Mouse (Mus musculus) testis, postnatal 10 days (tissue): ENCODE results near the gene Hmgcl.
"Not testable (repeated sequence)": the region's sequence is repeated elsewhere in the genome, so short reads cannot be mapped to it uniquely, and the experiment has no call there.

Experiments used
- DNase-seq: peaks from one replicate; pipeline ENCODE4 v3.0.0; 2021; ENCODE audit warnings: low spot score

Hmgcl gene

GRCm38 (mm10) chr4:135926861-135927260 is 19.4 kb upstream of the Hmgcl start:
- DNase-seq, result no peak

DNA sequence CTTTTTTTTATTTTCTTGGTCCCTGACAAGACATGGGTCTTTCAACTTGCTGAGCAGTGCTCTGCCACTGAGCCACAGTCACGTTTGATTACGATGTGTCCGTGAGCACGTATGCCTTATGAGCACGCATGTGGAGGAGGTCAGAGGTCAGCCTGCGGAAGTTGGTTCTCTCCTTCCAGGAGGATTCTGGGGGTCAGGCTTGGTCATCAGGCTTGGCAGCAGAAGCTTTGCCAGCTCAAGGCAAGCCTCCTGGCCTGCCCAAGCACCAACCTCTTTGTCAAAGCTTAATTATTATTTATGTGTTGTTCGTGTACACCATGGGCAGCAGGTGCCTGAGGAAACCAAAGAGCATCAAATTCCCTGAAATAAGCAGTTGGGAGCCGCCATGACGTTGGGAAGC is 17.9 kb upstream of the Hmgcl start:
- DNase-seq, result no peak

- no peak for DNase-seq
These were observed 16.8 kb upstream of the Hmgcl start for GRCm38 (mm10) chr4:135929405-135929804.

DNA sequence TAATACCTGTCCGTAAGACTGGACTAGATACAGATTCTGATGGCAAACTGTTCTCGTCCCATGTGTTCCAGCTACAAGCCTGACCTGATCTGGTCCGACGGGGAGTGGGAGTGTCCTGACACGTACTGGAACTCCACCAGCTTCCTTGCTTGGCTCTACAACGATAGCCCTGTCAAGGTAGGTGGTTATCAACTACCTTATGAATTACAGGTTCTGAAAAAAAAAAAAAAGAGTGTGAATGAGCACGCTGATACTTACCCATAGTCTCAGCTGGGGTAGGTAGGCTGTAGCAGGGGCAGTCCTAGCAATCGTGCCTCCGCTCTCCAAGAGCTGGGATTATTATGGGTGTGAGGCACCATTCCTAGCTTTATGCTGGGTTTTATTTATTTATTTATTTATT is 16.4 kb upstream of the Hmgcl start:
- no peak for DNase-seq

DNA sequence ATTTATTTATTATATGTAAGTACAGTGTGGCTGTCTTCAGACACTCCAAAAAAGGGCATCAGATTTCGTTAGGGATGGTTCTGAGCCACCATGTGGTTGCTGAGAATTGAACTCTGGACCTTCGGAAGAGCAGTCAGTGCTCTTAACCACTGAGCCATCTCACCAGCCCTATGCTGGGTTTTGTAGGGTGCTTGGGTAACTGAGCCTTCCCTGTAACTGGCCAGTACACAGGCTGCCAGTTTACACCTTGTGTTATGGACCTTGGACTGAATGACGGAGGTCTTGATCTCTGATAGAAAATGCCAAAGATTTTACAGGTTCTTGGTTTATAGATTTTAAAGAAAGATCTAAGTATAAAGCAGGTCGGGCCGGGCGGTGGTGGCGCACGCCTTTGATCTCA is 16.0 kb upstream of the Hmgcl start:
- no peak for DNase-seq

GRCm38 (mm10) chr4:135931832-135932231 is 14.4 kb upstream of the Hmgcl start:
- DNase-seq, result no peak

- no peak for DNase-seq
These were observed 11.3 kb upstream of the Hmgcl start for GRCm38 (mm10) chr4:135934708-135935500.

GRCm38 (mm10) chr4:135935502-135935901 is 10.7 kb upstream of the Hmgcl start:
- DNase-seq, result no peak

- DNase-seq, result no peak
These were observed 7.4 kb upstream of the Hmgcl start for GRCm38 (mm10) chr4:135938858-135939257.

DNA sequence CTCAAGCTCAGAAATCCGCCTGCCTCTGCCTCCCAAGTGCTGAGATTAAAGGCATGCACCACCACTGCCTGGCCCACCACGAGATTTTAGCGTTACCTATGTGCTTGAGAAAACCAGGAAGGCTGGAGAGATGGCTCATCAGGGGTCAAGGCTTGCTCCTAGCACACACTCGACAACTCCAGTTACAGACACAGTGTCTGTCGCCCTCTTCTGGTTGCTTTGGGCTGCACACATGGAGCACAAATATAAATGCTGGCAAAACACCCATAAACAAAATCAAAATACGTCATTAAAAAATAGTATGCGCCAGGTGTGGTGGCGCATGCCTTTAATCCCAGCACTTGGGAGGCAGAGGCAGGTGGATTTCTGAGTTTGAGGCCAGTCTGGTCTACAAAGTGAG is 5.2 kb upstream of the Hmgcl start:
- DNase-seq, result not testable (repeated sequence)

DNA sequence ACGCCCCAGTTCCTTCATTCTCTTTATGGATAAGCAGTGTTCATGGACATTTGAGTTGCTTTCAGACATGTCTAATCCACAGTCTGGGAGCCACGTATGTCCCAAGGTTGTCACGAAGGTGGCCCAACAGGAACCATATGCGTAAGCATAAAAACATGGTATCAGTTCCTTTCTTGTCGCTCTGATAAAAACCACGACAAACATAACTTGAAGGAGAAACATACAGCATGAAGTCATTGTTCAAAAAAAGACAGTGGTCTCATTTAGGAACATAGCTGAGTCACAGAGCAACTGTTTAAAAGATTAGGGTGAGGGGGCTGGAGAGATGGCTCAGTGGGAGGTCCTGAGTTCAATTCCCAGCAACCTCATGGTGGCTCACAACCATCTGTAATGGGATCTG is 4.1 kb upstream of the Hmgcl start:
- no peak for DNase-seq

DNA sequence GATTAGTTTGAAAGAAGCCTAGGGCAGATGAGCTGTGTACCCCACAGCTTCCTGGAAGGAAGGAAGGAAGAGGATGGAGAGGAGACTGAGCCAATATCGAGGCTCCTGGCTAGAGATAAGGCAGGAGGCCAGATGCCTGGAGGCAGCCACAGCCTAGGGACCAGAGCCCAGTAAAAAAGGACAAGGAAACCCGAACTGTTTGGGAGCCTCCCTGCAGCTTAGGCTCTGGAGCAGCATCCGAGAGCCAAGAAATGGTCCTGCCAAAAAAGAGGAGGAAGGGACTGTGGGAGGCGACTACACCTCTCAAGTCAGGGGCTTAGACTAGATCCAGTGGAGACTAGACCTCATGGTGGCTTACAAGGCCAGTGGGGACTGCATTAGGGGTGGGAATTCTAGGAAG is 2.9 kb upstream of the Hmgcl start:
- no peak for DNase-seq

DNA sequence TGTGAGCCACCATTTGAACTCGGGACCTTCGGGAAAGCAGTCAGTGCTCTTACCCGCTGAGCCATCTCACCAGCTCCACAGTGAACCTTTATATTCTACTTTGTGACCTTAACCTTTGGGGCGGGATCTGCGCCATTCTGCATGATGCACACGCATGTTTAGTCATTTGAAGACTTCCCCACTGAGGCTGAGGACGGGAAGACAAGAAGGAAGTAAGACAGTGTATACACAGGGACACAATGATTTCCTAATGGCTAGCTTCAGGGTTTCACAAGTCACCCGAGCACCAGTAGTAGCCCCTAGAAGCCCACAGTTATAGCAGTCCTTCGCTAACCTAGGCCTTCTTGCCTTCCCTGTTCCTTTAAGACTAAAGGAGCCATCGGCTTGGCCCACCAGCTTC is 542 bp upstream of the Hmgcl start:
- DNase-seq, result no peak

DNA sequence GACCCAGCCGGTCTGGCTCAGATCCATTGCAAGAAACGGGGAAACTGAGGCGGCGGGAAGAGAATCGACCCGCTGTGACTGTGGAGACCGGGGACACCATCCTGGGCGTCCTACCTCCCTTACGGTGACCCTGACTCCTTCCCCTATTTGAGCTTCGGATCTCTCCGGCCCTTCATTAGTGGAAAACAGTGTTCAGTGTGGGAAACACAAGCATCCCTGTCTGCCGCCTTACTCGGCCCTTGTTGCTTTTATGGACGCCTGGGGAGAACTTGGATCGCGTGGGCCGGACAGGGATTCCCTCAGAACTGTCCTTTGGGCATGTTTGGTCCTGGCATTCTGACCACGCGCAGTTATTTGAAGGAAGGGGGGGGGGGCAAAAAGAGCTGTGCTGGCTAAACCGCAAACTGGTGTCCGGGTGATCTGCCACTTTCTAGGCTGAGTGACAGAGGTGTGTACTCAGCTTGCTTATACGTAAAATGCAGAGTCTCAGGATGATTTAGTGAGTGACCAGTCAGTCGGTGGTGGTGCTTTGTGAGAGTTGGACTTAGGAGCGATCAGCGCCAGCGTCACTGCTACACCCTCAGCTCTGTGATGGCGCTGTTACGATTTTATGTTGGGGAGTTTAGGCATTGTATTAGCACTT is 532 bp downstream of the Hmgcl start:
- no peak for DNase-seq

GRCm38 (mm10) chr4:135948142-135948541 is 1.9 kb downstream of the Hmgcl start:
- DNase-seq, result no peak

DNA sequence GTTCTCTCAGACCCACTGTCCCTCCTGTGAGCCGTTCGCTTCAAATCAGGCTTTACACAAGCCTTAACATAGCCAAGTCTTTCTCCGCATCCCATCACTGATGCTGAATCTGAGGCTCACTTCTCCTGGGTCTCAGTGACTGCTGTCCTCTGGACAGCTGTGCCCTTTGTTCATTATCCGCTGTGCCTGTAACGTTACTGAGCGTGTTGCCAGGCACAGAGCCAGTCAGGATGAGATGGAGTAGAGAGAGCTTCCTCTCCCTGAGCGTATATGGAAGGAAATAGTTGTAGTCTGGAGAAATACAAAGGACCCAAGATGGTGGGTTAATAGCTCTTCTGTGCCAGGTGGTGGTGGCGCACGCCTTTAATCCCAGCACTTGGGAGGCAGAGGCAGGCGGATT is 3.2 kb downstream of the Hmgcl start:
- no peak for DNase-seq

- DNase-seq, result peak; percentile 41
These were observed 3.7 kb downstream of the Hmgcl start for GRCm38 (mm10) chr4:135949911-135950310.

DNA sequence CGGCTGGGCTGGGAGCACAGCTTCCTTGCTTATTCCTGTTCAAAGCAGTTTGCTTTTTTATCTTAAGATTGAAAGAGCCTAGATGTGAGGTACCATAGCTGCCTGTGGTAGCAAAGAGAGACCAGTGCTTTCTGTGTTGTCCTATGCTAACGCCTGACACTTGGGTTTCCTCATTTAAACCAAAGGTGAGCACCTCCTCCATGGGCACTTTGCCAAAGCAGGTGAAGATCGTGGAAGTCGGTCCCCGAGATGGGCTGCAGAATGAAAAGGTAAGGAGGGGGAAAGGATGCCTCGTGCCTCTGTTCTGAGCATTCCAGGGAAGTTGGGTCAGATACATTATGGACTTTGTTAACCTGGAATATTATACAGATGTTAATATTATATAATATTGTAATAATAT is 4.1 kb downstream of the Hmgcl start:
- no peak for DNase-seq

DNA sequence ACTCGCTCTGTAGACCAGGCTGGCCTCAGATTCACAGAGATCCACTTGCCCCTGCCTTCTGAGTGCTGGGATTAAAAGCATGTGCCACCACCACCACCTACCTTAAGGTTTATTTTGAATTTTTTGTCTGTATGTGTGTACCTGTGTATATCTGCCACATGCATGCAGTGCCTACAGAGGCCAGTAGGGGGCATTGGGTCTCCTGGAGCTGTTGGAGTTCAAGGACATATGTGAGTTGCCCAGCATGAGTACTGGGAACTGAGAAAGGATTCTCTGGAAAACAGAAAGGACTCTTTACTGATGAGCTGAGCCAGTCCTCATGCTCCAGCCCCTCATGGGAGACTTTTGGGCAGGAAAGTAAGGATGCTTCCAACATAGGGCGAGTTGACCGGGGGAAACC is 5.3 kb downstream of the Hmgcl start:
- DNase-seq, result no peak

DNA sequence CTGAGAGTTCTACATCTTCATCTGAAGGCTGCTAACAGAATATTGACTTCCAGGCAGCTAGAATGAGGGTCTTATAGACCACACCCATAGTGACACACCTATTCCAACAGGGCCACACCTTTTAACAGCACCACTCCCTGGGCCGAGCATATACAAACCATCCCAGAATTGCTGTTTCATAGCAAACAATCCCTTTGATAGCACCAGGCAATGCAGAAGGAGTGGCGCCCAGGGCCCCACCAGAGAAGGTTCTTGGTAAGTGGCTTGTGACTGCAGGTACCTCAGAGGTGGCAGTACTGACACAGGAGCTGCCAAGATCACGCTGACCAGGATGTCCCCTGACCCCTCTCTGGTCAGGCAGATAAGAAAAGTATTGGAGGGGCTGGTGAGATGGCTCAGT is 6.9 kb downstream of the Hmgcl start:
- no peak for DNase-seq

DNA sequence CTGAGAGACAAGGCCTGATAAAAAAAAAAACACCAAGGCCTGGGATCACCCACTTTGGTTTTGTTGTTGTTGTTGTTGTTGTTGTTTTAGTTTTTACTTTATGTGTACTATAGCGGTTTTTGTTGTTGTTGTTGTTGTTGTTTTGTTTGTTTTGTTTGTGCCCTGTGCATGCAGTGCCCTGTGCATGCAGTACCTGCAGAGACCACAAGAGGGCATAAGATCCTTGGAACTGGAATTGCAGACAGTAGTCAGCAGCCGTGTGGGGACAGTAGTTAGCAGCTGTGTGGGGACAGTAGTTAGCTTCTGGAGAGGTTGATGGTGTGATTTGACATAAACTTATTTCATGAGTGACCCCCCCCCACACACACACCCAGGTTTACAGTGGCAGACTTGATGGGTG is 8.0 kb downstream of the Hmgcl start:
- peak; percentile 88 for DNase-seq

DNA sequence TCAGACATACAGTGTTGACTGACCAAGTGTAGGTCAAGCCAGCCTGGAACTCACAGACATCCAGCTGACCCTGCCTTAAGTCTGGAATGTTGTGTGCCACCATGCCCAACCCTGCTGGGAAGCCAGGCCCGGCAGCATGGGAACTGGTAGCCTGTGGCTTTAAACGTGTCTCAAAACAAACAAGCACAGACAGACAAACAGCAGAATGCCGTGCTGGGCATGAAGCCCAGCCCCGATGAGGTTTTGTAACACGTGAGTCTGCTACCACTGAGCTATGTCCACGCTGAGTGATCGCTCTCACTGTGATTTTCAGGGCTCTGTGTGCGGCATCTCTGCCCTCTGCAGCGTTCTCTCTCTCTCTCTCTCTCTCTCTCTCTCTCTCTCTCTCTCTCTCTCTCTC is 9.6 kb downstream of the Hmgcl start:
- peak; percentile 40 for DNase-seq

GRCm38 (mm10) chr4:135958354-135958753 is 12.1 kb downstream of the Hmgcl start:
- DNase-seq, result no peak

DNA sequence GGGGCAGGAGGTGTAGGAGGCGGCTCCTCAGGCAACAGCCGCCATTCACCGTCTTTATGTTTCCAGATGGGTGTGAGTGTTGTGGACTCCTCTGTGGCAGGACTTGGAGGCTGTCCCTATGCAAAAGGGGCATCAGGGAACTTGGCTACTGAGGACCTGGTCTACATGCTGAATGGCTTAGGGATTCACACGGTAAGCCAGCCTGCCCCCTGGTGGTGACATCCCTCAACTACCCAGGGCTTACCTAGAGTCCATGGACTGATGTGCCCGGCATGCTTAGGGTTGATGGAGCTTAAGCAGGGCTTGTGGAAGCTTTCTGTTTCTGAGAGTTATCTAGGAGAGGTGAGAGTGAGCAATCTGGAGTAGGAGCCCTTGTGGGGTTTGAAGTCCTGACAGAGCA is 14.5 kb downstream of the Hmgcl start:
- DNase-seq, result peak; percentile 90
